Mouse (Mus musculus): ENCODE measurements around the gene Trim28. TPM values are rescaled to one million over a fixed set of nuclear protein-coding genes. Genes with fewer than 3 reads are reported as not detected.

Gene Trim28
- polyA plus RNA-seq, 1 experiment from 2014 or later: 447 TPM

DNA sequence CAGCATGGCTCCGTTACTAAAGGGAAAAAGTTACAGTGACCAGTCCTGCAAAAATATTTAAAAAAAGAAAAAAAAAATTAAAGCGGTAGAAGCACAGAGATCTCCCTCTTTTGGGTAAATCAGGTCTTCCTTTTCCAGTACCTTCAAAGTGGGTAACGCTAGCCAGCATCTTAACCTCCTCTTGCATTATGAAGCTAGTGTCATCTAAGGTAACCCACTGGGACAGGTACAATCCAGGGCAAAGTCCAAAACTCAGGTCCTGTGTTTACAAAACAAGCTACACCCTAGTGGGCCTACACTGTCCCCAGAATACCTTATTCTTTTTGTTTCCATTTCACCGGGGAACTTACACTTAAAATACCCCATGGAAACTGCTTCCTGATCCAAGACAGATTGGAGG is 14.8 kb downstream of the Trim28 start:
- H3K27me3 ChIP-seq: no peaks in the 10 kb centered on the region
- no peak for TF ChIP-seq CTCF (IDR thresholded peaks at IDR 0.05)
- in situ Hi-C loops (cut with MboI; ENCODE audit: low pct_unique_long_range_greater_than_20kb): loop anchor here (5.0 kb wide), 1 partner anchor 34 kb away; no protein-coding TSS in a partner anchor
- DNase-seq (ENCODE audit: low read depth, low spot score): no peak
- ATAC-seq: no peak
- POLR2A ChIA-PET: no interaction called here
- CTCF ChIA-PET: interaction anchor here (1.0 kb wide), 1 partner anchor 59 kb away, joined by 3 read pairs; no protein-coding TSS in a partner anchor

DNA sequence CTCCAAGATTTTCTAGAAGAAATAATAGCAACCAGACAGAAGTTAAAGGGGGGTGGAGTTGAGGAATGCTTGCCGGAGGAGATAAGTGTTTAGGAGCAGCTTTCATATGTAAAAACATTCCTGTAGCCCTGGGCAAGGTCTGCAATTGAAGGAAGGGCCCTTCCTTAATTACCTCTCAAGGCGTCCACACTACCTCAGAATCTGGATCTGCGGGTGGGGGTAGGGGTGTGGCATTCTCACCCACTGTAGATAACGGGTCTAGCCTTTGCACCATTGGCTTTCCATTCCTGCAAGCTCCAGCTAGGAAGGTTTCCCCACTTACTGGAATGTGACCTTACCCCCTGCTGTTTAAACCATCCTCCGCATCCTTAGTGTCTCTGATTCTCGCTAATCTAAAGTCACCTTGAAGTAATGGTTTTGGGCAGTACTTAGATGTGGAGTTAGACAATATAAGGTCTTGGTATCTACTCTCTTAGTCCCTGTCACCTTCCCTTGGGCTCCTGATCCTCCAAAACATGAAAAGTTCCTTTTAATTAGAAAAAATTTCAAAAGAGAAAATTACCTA is 15.4 kb downstream of the Trim28 start:
- no peak for DNase-seq (ENCODE audit: low read depth, low spot score)
- POLR2A ChIA-PET: no interaction called here
- in situ Hi-C loops (cut with MboI; ENCODE audit: low pct_unique_long_range_greater_than_20kb): loop anchor here (5.0 kb wide), 1 partner anchor 33 kb away; no protein-coding TSS in a partner anchor
- TF ChIP-seq CTCF (IDR thresholded peaks at IDR 0.05): no peak
- H3K27me3 ChIP-seq: no peaks in the 10 kb centered on the region
- CTCF ChIA-PET: interaction anchor here (1.0 to 1.5 kb wide), 2 partner anchors 25 to 59 kb away, joined by 3 read pairs; no protein-coding TSS in a partner anchor
- no peak for ATAC-seq

DNA sequence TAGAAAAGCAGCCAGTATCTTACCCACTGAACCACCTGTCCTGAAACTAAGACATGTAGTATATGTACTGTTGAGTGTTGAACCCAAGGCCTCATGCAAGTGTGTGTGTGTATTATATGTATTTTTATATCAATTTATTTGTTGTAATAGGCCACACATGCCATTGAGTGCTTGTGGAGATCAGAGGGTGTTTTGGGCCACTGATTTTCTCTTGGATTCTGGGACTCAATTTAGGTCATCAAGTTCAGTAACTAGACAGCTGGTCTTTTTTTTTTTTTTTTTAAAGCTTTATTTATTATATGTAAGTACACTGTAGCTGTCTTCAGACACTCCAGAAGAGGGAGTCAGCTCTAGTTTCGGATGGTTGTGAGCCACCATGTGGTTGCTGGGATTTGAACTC is 16.3 kb downstream of the Trim28 start:
- no peaks in the 10 kb centered on the region for H3K27me3 ChIP-seq
- no peak for ATAC-seq
- DNase-seq (ENCODE audit: low read depth, low spot score): no peak
- no peak for TF ChIP-seq CTCF (IDR thresholded peaks at IDR 0.05)
- in situ Hi-C loops (cut with MboI; ENCODE audit: low pct_unique_long_range_greater_than_20kb): no loop called here
- POLR2A ChIA-PET: interaction anchor here (0.6 kb wide), 1 partner anchor 241 kb away, joined by 5 read pairs; no protein-coding TSS in a partner anchor
- CTCF ChIA-PET: interaction anchor here (1.5 kb wide), 1 partner anchor 24 kb away, joined by 3 read pairs; no protein-coding TSS in a partner anchor

DNA sequence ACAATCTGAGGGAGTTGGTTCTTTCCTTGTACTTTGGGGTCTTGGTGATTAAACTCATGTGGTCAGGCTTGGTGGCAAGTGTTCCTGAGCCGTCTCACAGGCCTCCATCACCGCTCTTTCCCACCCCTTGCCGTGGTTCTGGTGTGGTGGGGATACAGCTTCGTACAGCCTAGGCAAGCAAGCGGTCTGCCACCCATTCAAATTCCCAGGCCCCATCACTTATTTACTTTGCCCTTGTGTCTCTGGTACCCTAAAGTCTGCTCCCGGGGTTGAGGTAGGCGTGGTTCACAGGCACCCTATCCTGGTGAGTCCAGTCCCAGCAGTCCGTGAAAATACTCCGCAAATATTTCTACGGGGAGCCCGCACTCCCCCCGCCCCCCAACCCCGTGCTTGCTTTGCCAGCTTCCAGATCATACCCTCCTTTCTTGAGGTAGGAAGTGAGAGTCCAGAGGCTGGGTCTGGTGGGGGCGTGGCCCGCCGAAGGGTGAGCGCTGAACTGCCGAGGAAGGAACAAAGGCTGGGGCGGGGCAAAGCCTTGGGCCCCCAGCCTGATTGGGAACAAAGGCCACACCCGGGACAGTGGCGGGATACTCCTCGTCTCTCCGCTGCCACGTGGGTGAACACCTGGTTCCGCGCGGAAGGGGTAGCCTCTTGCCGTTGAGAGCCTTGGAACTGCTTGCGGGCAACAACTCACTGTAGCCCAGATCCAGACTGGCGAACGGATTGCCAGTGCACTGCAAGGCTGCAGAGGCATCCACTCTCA is 24.0 kb downstream of the Trim28 start:
- ATAC-seq (peak; percentile 44), DNase-seq (ENCODE audit: low read depth, low spot score) (no peak)
- in situ Hi-C loops (cut with MboI; ENCODE audit: low pct_unique_long_range_greater_than_20kb): no loop called here
- TF ChIP-seq CTCF (IDR thresholded peaks at IDR 0.05): no peak
- H3K27me3 ChIP-seq: no peaks in the 10 kb centered on the region
- CTCF ChIA-PET: no interaction called here
- POLR2A ChIA-PET: interaction anchor here (0.8 kb wide), 1 partner anchor 68 kb away, joined by 3 read pairs; no protein-coding TSS in a partner anchor

DNA sequence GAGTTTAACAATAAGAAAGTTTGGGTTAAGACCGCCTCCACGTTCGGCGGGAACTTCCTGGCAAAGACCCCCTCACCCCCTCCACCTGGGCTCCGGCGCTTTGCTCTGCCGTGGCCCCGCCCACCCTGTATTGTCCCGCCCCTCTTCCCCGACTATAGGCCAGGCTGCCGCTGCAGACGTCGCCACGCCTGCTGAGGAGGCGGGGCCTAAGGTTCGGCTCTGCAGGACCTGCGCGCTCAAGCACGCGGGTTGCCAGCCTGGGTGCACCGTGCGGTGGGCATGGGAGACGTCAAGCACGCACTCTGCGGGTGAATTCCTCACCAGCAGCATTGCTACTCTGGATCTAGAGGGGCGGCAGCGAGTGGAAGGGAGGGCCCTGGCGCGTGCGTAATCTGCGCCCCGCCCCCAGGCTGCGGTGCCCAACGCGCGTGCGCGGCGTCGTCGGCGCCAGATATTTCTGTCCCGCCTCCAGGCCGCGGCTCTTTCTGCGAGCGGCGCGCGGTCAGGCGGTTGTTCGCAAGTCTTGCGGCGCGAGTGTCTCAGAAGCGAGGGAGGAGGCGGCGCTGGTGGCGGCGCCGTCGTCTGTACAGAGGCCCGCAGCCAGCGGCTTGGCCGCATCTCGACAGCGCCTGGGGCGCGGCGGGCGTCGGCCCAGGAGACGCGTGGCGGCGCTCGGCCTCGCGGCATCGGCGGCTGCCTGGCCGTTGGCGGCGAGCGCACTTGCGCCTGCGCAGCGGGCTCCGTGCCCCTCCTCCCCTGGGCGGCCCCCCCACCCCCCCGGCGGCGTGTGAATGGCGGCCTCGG is 25.2 kb downstream of the Trim28 start:
- CTCF ChIA-PET: no interaction called here
- DNase-seq (ENCODE audit: low read depth, low spot score): no peak
- in situ Hi-C loops (cut with MboI; ENCODE audit: low pct_unique_long_range_greater_than_20kb): no loop called here
- peak; percentile 86 for ATAC-seq
- no peaks in the 10 kb centered on the region for H3K27me3 ChIP-seq
- POLR2A ChIA-PET: interaction anchor here (2.5 kb wide), 1 partner anchor 15 kb away, joined by 8 read pairs; the partner anchor contains the start of gene Ube2m
- TF ChIP-seq CTCF (IDR thresholded peaks at IDR 0.05): no peak

DNA sequence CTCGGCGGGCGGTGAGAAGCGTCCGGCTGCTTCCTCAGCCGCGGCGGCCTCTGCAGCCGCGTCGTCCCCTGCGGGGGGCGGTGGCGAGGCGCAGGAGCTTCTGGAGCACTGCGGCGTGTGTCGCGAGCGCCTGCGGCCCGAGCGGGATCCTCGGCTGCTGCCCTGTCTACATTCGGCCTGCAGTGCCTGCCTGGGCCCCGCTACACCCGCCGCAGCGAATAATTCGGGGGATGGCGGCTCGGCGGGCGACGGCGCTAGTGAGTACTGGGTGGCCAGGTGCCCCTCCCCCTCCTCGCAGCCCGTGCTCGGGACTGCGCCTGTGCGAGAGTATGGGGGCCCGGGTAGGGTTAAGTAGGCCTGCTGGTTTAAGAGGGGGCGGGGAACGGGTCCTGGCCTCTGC is 25.9 kb downstream of the Trim28 start:
- POLR2A ChIA-PET: interaction anchor here (0.8 to 2.5 kb wide), 2 partner anchors 14 to 16 kb away, joined by 3 to 8 read pairs; partner anchors contain the start of gene Ube2m
- DNase-seq (ENCODE audit: low read depth, low spot score) (no peak), ATAC-seq (peak; percentile 41)
- H3K27me3 ChIP-seq: no peaks in the 10 kb centered on the region
- CTCF ChIA-PET: interaction anchor here (0.8 kb wide), 1 partner anchor 10 kb away, joined by 3 read pairs; the partner anchor contains the start of gene Chmp2a
- TF ChIP-seq CTCF (IDR thresholded peaks at IDR 0.05): no peak
- in situ Hi-C loops (cut with MboI; ENCODE audit: low pct_unique_long_range_greater_than_20kb): no loop called here

DNA sequence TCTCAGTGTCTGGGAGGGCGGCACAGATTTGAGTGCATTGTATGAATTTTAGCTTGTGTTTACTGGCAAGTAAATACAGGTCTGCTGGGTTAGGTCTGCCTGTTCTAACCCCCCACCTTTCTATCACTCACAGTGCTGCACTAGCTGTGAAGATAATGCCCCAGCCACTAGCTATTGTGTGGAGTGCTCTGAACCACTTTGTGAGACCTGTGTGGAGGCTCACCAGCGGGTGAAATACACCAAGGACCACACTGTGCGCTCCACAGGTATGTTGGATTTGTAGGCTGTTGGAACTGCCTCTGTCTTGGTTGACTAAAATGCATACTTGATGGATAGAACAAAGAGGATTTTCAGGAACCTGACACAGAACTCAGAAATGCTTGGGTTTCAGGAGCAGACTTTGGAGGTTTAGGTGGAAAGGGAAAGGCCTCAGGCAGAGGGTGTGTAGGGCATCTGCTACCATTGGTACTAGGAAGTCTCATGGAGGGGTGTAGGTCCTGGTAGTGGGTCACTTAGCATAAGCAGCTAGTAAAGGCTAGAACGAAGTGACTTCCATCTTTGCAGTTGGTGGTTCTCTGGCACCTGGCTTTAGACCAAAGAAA is 26.7 kb downstream of the Trim28 start:
- no peak for TF ChIP-seq CTCF (IDR thresholded peaks at IDR 0.05)
- ATAC-seq (no peak), DNase-seq (ENCODE audit: low read depth, low spot score) (no peak)
- ChIA-PET CTCF (interaction anchor here (0.8 kb wide), 1 partner anchor 9 kb away, joined by 3 read pairs; the partner anchor contains the start of gene Chmp2a), POLR2A (interaction anchor here (0.8 to 2.5 kb wide), 2 partner anchors 13 to 15 kb away, joined by 3 to 8 read pairs; partner anchors contain the start of gene Ube2m)
- in situ Hi-C loops (cut with MboI; ENCODE audit: low pct_unique_long_range_greater_than_20kb): no loop called here
- no peaks in the 10 kb centered on the region for H3K27me3 ChIP-seq

DNA sequence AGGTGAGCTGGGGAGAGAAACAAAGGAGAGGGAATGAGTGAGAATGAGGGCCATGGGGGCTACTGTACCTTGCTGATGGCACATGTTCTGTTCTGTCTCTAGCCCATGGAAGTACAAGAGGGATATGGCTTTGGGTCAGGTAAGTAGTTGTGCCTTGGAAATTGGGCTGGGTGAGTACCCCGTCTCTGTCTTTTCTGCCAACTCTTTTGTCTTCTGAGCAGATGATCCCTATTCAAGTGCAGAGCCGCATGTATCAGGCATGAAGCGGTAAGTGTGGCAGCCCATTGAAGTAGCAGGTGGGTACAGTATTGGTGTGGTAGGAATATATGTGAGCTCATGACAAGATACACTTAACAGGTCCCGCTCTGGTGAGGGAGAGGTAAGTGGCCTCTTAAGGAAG is 30.1 kb downstream of the Trim28 start:
- DNase-seq (ENCODE audit: low read depth, low spot score): no peak
- ATAC-seq: no peak
- POLR2A ChIA-PET: interaction anchor here (1.6 to 2.6 kb wide), 2 partner anchors 8 to 19 kb away, joined by 4 to 8 read pairs; partner anchors contain the start of gene Zbtb45
- no peak for TF ChIP-seq CTCF (IDR thresholded peaks at IDR 0.05)
- no peaks in the 10 kb centered on the region for H3K27me3 ChIP-seq
- in situ Hi-C loops (cut with MboI; ENCODE audit: low pct_unique_long_range_greater_than_20kb): no loop called here
- CTCF ChIA-PET: interaction anchor here (3.4 kb wide), 1 partner anchor 19 kb away, joined by 11 read pairs; the partner anchor contains the start of gene Zbtb45

DNA sequence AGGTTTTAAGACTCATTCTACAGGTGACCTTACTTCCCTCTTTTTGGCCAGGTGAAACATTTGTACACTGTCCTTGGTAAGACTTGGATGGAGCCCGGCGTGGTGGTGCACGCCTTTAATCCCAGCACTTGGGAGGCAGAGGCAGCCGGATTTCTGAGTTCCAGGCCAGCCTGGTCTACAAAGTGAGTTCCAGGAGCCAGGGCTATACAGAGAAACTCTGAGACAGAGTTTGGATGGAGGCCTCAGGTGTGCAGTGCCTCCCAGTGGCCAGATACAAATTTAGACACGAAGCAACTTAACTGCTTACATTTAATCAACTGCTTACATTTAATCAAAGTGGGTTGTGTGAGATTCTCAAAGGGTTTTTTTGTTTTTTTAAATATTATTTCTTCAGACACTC is 32.2 kb downstream of the Trim28 start:
- no peaks in the 10 kb centered on the region for H3K27me3 ChIP-seq
- in situ Hi-C loops (cut with MboI; ENCODE audit: low pct_unique_long_range_greater_than_20kb): no loop called here
- ATAC-seq (no peak), DNase-seq (ENCODE audit: low read depth, low spot score) (no peak)
- ChIA-PET CTCF (interaction anchor here (3.4 kb wide), 1 partner anchor 21 kb away, joined by 11 read pairs; the partner anchor contains the start of gene Zbtb45), POLR2A (no interaction called here)
- TF ChIP-seq CTCF (IDR thresholded peaks at IDR 0.05): no peak

DNA sequence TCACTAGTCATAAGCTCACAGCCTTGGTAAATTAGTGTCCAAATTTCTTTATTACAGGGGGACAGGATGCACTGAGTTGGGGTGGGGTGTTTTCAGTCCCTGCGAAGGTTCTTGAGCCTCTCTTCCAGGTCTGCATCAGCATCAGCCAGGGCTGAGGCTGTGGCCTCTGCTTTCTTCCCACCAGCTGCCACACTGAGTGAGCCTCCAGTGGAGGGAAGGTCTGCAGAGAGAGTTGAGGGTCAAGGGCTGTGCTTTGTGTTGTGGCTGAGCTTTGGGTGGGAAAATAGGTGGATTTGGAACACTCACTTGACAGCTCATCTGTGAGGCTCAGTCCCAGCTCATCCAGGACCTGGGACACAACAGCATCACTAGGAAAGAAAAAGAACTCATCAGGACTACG is 33.1 kb downstream of the Trim28 start:
- in situ Hi-C loops (cut with MboI; ENCODE audit: low pct_unique_long_range_greater_than_20kb): no loop called here
- POLR2A ChIA-PET: no interaction called here
- no peak for TF ChIP-seq CTCF (IDR thresholded peaks at IDR 0.05)

More for the DNA sequence above, 33.1 kb downstream of the Trim28 start:
- H3K27me3 ChIP-seq: no peaks in the 10 kb centered on the region
- CTCF ChIA-PET: no interaction called here
- DNase-seq (ENCODE audit: low read depth, low spot score): no peak
- no peak for ATAC-seq
